Mouse (Mus musculus) c-Kit-positive CD71-negative TER-119-negative erythroid progenitor cells, embryonic 14.5 days (primary cell): ENCODE data around the gene Pla2g10.
"Not testable (repeated sequence)": the region's sequence is repeated elsewhere in the genome, so short reads cannot be mapped to it uniquely, and the experiment has no call there.

Experiments used
- DNase-seq: peaks from one replicate; pipeline ENCODE4 v3.0.0-alpha.2; 2013; ENCODE audit warnings: low read depth

Gene Pla2g10

GRCm38 (mm10) chr16:13727811-13728335 is 2.9 kb downstream of the Pla2g10 start:
- DNase-seq = no peak

GRCm38 (mm10) chr16:13722937-13723336 is 7.8 kb downstream of the Pla2g10 start:
- no peak for DNase-seq

- no peak for DNase-seq
Measured at GRCm38 (mm10) chr16:13716821-13717553, 13.8 kb downstream of the Pla2g10 start.

GRCm38 (mm10) chr16:13714910-13715309 is 15.9 kb downstream of the Pla2g10 start:
- DNase-seq = no peak

- DNase-seq = no peak
Measured at GRCm38 (mm10) chr16:13704676-13705075, 26.1 kb downstream of the Pla2g10 start.

GRCm38 (mm10) chr16:13702184-13702583 is 28.6 kb downstream of the Pla2g10 start:
- DNase-seq = no peak

- no peak for DNase-seq
Measured at GRCm38 (mm10) chr16:13698998-13699397, 31.8 kb downstream of the Pla2g10 start.

- no peak for DNase-seq
Measured at GRCm38 (mm10) chr16:13678601-13679319, 52.0 kb downstream of the Pla2g10 start.

GRCm38 (mm10) chr16:13674511-13674910 is 56.3 kb downstream of the Pla2g10 start:
- no peak for DNase-seq

- DNase-seq = no peak
Measured at GRCm38 (mm10) chr16:13673114-13673513, 57.7 kb downstream of the Pla2g10 start.

- peak; percentile 67 for DNase-seq
Measured at GRCm38 (mm10) chr16:13672386-13672898, 58.3 kb downstream of the Pla2g10 start.

- peak; percentile 82 for DNase-seq
Measured at GRCm38 (mm10) chr16:13671685-13672385, 58.9 kb downstream of the Pla2g10 start, which contains the start of the genes Bfar and 3110001I22Rik. Bfar (plus strand) TSS chr16:13671858. 3110001I22Rik (plus strand) TSS chr16:13671929.

GRCm38 (mm10) chr16:13670896-13671295 is 59.9 kb downstream of the Pla2g10 start:
- DNase-seq = not testable (repeated sequence)

- DNase-seq = no peak
Measured at GRCm38 (mm10) chr16:13669282-13669681, 61.5 kb downstream of the Pla2g10 start.

GRCm38 (mm10) chr16:13668402-13669108 is 62.2 kb downstream of the Pla2g10 start:
- DNase-seq = no peak

GRCm38 (mm10) chr16:13667878-13668343 is 62.9 kb downstream of the Pla2g10 start, which contains the start of gene Parn:
Parn (minus strand) TSS chr16:13668170.
- peak; percentile 89 for DNase-seq
